Mouse (Mus musculus) kidney, embryonic 16.5 days (tissue): ENCODE data around the gene Bdnf. TPM values are rescaled to one million over a fixed set of nuclear protein-coding genes. Genes with fewer than 3 reads are reported as not detected.
A peak's percentile ranks its signal among the peaks of the same experiment; 100 is the strongest.

Source experiments
- ATAC-seq: fragments of 200-750 bp; cut with Nextera tagmentation; 2 replicates; pipeline ENCODE4 v1.8.0; 2017; ENCODE audit warnings: moderate TSS enrichment; ENCODE audit not compliant: low FRiP score, low TSS enrichment
- H3K27ac ChIP-seq: fragments of 300-500 bp; sonication (generic); 2 replicates; pipeline ENCODE4 v1.5.1; 2014; ENCODE audit warnings: low read length
- H3K27me3 ChIP-seq: fragments of 300-500 bp; sonication (generic); 2 replicates; pipeline ENCODE4 v1.6.1; 2014; ENCODE audit warnings: low read length, control low read depth, mixed read lengths; ENCODE audit not compliant: insufficient read depth
- H3K36me3 ChIP-seq: fragments of 300-500 bp; sonication (generic); 2 replicates; pipeline ENCODE4 v1.6.1; 2014; ENCODE audit warnings: low read length, control low read depth, mixed read lengths; ENCODE audit not compliant: insufficient read depth
- H3K4me1 ChIP-seq: fragments of 300-500 bp; sonication (generic); 2 replicates; pipeline ENCODE4 v1.6.1; 2014; ENCODE audit warnings: low read length, control low read depth, mixed read lengths; ENCODE audit not compliant: insufficient read depth
- H3K4me2 ChIP-seq: fragments of 300-500 bp; sonication (generic); replicated peaks from 2 replicates; pipeline ENCODE4 v1.6.1; 2014; ENCODE audit warnings: low read depth, low read length
- H3K4me3 ChIP-seq: fragments of 300-500 bp; sonication (generic); 2 replicates; pipeline ENCODE4 v1.5.1; 2014; ENCODE audit warnings: mild to moderate bottlenecking, low read length
- H3K9ac ChIP-seq: fragments of 300-500 bp; sonication (generic); replicated peaks from 2 replicates; pipeline ENCODE4 v1.6.1; 2014; ENCODE audit warnings: low read length
- H3K9me3 ChIP-seq: fragments of 300-500 bp; sonication (generic); 2 replicates; pipeline ENCODE4 v1.6.1; 2016; ENCODE audit warnings: low read length, control low read depth
- WGBS: fragments of 180-500 bp; shearing (Covaris S2); extraction: QIAGEN DNeasy Blood & Tissue Kit; methylation state at CpG from one replicate; pipeline ENCODE4 v1.1.7; 2014; 5-methylcytosine and 5-hydroxymethylcytosine counted together
- polyA plus RNA-seq: library from polyadenylated mRNA; unstranded; fragments of >200 nt; fragmentation: Nextera tagmentation; extraction: Ambion mirVana; gene quantifications from 2 replicates; pipeline ENCODE4 v1.2.1, GENCODE M21; 2015

Gene Bdnf
- polyA plus RNA-seq, 1 experiment from 2014 or later = 0.69 TPM

GRCm38 (mm10) chr2:109703588-109703987 lies 29.1 kb downstream of the Bdnf start:
- no peak for ATAC-seq
- H3K27ac ChIP-seq = no peak overlapping the region
- no peaks in the 10 kb centered on the region for H3K27me3 ChIP-seq
- H3K9me3 ChIP-seq = no peaks in the 10 kb centered on the region
- H3K4me3 ChIP-seq = no peak overlapping the region
- H3K4me1 ChIP-seq = no peaks in the 10 kb centered on the region
- WGBS = 87% methylated on average over 4 of the region's 4 CpGs
- H3K9ac ChIP-seq = no peak overlapping the region
- no peaks in the 10 kb centered on the region for H3K36me3 ChIP-seq
- H3K4me2 ChIP-seq = no peak overlapping the region

- Histone ChIP-seq H3K36me3 (no peaks in the 10 kb centered on the region), H3K27me3 (no peaks in the 10 kb centered on the region), H3K4me3 (no peak overlapping the region), H3K4me2 (no peak overlapping the region), H3K9me3 (no peaks in the 10 kb centered on the region), H3K27ac (no peak overlapping the region), H3K4me1 (no peaks in the 10 kb centered on the region), H3K9ac (no peak overlapping the region)
- WGBS = 79% methylated on average over 5 of the region's 5 CpGs
- ATAC-seq = no peak
Measured at GRCm38 (mm10) chr2:109704053-109704452, 29.6 kb downstream of the Bdnf start.

DNA sequence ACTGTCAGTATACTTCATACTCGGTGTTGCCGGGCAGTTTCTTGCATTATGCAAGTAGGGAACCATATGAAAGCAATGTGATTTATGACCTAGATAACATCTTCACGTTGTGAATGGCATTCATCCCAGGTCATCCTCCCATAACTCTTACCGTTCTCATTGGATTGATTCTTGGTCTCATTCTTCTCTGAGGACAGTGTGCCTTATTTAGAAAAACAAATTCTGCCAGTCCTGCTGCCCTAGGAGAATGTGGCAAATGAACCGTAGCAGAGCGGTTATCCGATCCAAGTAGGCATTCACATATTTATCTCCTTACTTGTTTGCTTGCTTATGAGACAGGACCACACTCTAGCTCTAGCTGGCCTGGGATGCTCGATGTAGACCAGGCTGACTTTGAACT lies 32.0 kb downstream of the Bdnf start:
- 48% methylated on average over 8 of the region's 8 CpGs for WGBS
- H3K9me3 ChIP-seq = no peaks in the 10 kb centered on the region
- ATAC-seq = no peak
- no peak overlapping the region for H3K4me2 ChIP-seq
- no peak overlapping the region for H3K9ac ChIP-seq
- no peak overlapping the region for H3K4me3 ChIP-seq
- no peaks in the 10 kb centered on the region for H3K27me3 ChIP-seq
- no peak overlapping the region for H3K27ac ChIP-seq
- H3K4me1 ChIP-seq = no peaks in the 10 kb centered on the region
- no peaks in the 10 kb centered on the region for H3K36me3 ChIP-seq

- H3K4me2 ChIP-seq = no peak overlapping the region
- 75% methylated on average over 7 of the region's 7 CpGs for WGBS
Measured at GRCm38 (mm10) chr2:109709346-109709745, 34.8 kb downstream of the Bdnf start.

DNA sequence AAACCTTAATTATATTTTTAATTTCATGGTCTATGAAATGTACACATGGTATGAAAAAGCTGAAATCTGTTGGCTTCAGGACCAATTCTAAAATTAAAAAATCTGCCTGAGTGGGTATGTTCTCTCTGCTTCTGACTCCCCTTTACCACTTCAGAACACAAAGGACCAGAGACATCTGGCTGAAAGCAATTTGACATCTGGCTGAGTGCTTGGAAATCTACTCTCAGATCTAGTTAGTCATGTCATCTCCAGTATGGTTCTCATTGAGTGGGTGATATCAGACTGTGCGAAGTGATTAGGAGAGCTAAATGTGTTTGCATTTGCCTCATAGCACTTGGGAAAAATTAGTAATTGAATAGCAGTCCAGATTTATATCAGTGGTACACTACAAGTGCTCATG lies 36.5 kb downstream of the Bdnf start:
- Histone ChIP-seq H3K9me3 (no peaks in the 10 kb centered on the region), H3K27me3 (no peaks in the 10 kb centered on the region), H3K4me3 (no peak overlapping the region), H3K4me2 (no peak overlapping the region), H3K4me1 (no peaks in the 10 kb centered on the region), H3K36me3 (no peaks in the 10 kb centered on the region), H3K9ac (no peak overlapping the region), H3K27ac (no peak overlapping the region)
- no peak for ATAC-seq
- 92% methylated on average over 1 of the region's 1 CpGs for WGBS

More at GRCm38 (mm10) chr2:109709346-109709745, 34.8 kb downstream of the Bdnf start:
- no peaks in the 10 kb centered on the region for H3K27me3 ChIP-seq
- no peak overlapping the region for H3K27ac ChIP-seq
- H3K4me1 ChIP-seq = no peaks in the 10 kb centered on the region
- no peak for ATAC-seq
- H3K9me3 ChIP-seq = no peaks in the 10 kb centered on the region
- H3K4me3 ChIP-seq = no peak overlapping the region
- H3K9ac ChIP-seq = no peak overlapping the region
- H3K36me3 ChIP-seq = no peaks in the 10 kb centered on the region

DNA sequence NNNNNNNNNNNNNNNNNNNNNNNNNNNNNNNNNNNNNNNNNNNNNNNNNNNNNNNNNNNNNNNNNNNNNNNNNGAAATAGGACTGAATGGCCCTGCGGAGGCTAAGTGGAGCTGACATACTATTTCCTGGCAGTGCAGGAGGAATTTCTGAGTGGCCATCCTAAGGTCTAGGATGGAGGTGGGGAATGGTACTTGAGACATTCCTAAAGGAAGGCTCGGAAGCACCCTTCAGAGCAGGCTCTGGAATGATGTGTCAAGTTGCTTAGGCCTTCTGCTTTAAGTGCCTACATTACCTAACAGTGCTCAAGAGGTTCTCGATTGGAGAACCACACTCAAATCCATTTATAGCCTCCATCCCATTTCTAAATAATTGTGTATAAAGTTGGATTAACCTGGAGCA lies 50.8 kb downstream of the Bdnf start:
- no peak for ATAC-seq

GRCm38 (mm10) chr2:109725831-109726230 lies 51.3 kb downstream of the Bdnf start:
- no peak overlapping the region for H3K27ac ChIP-seq
- no peaks in the 10 kb centered on the region for H3K9me3 ChIP-seq
- H3K27me3 ChIP-seq = no peaks in the 10 kb centered on the region
- no peak for ATAC-seq
- no peak overlapping the region for H3K9ac ChIP-seq
- H3K4me3 ChIP-seq = no peak overlapping the region
- no peaks in the 10 kb centered on the region for H3K36me3 ChIP-seq
- 55% methylated on average over 6 of the region's 6 CpGs for WGBS
- no peaks in the 10 kb centered on the region for H3K4me1 ChIP-seq
- no peak overlapping the region for H3K4me2 ChIP-seq

More for the DNA sequence above, 50.8 kb downstream of the Bdnf start:
- no peaks in the 10 kb centered on the region for H3K27me3 ChIP-seq
- H3K4me3 ChIP-seq = no peak overlapping the region
- H3K27ac ChIP-seq = no peak overlapping the region
- no peaks in the 10 kb centered on the region for H3K9me3 ChIP-seq
- no peak overlapping the region for H3K4me2 ChIP-seq
- no peak overlapping the region for H3K9ac ChIP-seq
- H3K36me3 ChIP-seq = no peaks in the 10 kb centered on the region
- no peaks in the 10 kb centered on the region for H3K4me1 ChIP-seq
- WGBS = 78% methylated on average over 3 of the region's 3 CpGs

- Histone ChIP-seq H3K9ac (no peak overlapping the region), H3K4me3 (no peak overlapping the region), H3K36me3 (no peaks in the 10 kb centered on the region), H3K27ac (no peak overlapping the region), H3K9me3 (no peaks in the 10 kb centered on the region), H3K4me2 (no peak overlapping the region), H3K27me3 (no peaks in the 10 kb centered on the region), H3K4me1 (peaks cover 6% of the 10 kb centered on the region)
- WGBS = 94% methylated on average over 1 of the region's 1 CpGs
- 0 out of 2 replicates have a peak, but pooled peaks have one; percentile 29 for ATAC-seq
Measured at GRCm38 (mm10) chr2:109729221-109729620, 54.7 kb downstream of the Bdnf start.

GRCm38 (mm10) chr2:109733201-109734039 lies 58.9 kb downstream of the Bdnf start:
- Histone ChIP-seq H3K4me2 (no peak overlapping the region; the same call in 1 of the 2 replicates), H3K36me3 (no peaks in the 10 kb centered on the region), H3K27me3 (no peaks in the 10 kb centered on the region), H3K4me3 (no peak overlapping the region), H3K27ac (peak overlapping the region; percentile 37; the same call in 1 of the 2 replicates), H3K9me3 (no peaks in the 10 kb centered on the region), H3K9ac (no peak overlapping the region), H3K4me1 (peaks cover 12% of the 10 kb centered on the region)
- WGBS = 35% methylated on average over 9 of the region's 9 CpGs
- ATAC-seq = no peak

GRCm38 (mm10) chr2:109734228-109734627 lies 59.7 kb downstream of the Bdnf start:
- Histone ChIP-seq H3K4me1 (peaks cover 12% of the 10 kb centered on the region), H3K4me2 (no peak overlapping the region), H3K36me3 (no peaks in the 10 kb centered on the region), H3K9me3 (no peaks in the 10 kb centered on the region), H3K27me3 (no peaks in the 10 kb centered on the region), H3K27ac (peak overlapping the region; percentile 37; the same call in 1 of the 2 replicates), H3K4me3 (no peak overlapping the region), H3K9ac (no peak overlapping the region)
- 75% methylated on average over 3 of the region's 3 CpGs for WGBS
- peak; percentile 75 for ATAC-seq
